23 mouse cellular contexts compared by ENCODE assay signal in the genomic region with DNA sequence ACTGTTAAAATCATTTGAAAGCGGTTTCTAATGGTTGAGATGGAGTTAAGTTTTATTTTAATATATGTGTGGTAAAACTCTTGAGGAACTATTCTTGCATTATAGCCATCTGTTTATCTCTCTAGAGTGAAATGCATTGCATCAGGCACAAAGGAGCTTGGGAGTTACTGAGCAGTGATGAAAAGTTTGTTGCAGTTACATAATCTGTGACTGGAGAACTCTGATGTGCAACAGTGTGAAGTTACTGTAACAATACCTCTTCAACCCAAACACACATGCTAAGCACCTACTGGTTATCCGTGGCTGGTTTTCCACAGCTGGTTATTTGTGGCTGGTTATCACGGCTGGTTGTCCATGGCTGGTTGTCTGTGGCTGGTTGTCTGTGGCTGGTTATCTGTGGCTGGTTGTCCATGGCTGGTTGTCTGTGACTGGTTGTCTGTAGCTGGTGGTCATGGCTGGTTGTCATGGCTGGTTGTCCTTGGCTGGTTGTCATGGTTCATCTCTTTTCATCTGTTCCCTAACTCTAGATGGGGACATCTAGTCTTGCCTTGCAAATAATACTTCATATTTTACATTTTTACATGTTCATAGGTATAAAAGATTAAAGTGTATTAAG.
"Had no signal": no experiment of that assay in that cellular context is flagged by ENCODE, and none has a peak within 500 bp of the region (broad histone marks: within the 10 kb centered on the region; RNA-seq: fewer than 3 reads in every experiment).

No protein-coding gene starts in this region.

- H3K4me2 ChIP-seq: heart, embryonic 12.5 days; hindbrain, embryonic 14.5 days; intestine, embryonic 15.5 days; limb, embryonic 12.5 days; liver, embryonic 11.5 days had no signal

- H3K4me3 ChIP-seq: heart, embryonic 10.5 days; heart, embryonic 12.5 days; intestine, embryonic 15.5 days; layer of hippocampus, adult 2 months; left cerebral cortex, adult 2 months; limb, embryonic 10.5 days; limb, embryonic 12.5 days had no signal

- DNase-seq: gastrocnemius, postnatal 14 days; gastrocnemius, postnatal 36 days; heart, adult 18-20 months; heart, postnatal 10 days; heart, postnatal 36 days; kidney, adult 18-20 months; kidney, adult 8-10 months; kidney, postnatal 10 days; kidney, postnatal 25 days; kidney, postnatal 4 days; liver had no signal

- H3K27me3 ChIP-seq: heart, embryonic 12.5 days; intestine, embryonic 15.5 days; limb, embryonic 12.5 days had no signal

- H3K4me1 ChIP-seq: heart, embryonic 10.5 days; heart, embryonic 12.5 days; intestine, embryonic 15.5 days; limb, embryonic 10.5 days; limb, embryonic 12.5 days had no signal

- H3K36me3 ChIP-seq: heart, embryonic 10.5 days; heart, embryonic 12.5 days; intestine, embryonic 15.5 days; limb, embryonic 10.5 days; limb, embryonic 12.5 days had no signal

- H3K9me3 ChIP-seq: heart, embryonic 10.5 days; heart, embryonic 12.5 days; intestine, embryonic 15.5 days; limb, embryonic 10.5 days; limb, embryonic 12.5 days had no signal

- H3K27ac ChIP-seq: heart, embryonic 10.5 days; hindbrain, embryonic 14.5 days; intestine, embryonic 15.5 days; layer of hippocampus, adult 2 months; left cerebral cortex, adult 2 months; limb, embryonic 10.5 days; limb, embryonic 12.5 days had no signal

- ATAC-seq: hindbrain, embryonic 16.5 days; inflammation-experienced regulatory T-cells, adult 6 months; intestine, embryonic 15.5 days; intestine, postnatal 0 days had no signal

- H3K9ac ChIP-seq: heart, embryonic 12.5 days; hindbrain, embryonic 14.5 days; intestine, embryonic 15.5 days; limb, embryonic 12.5 days had no signal
